Mouse (Mus musculus) MEL-GATA-1-ER (cell line): ENCODE measurements at regions not wholly inside any gene's neighbourhood (a gene's known extent, or its start where the extent isn't known, plus 50 kb on each side); places are given as distances from the start of the nearest gene placed in this dataset.

ENCODE experiments used
- DNase-seq: peaks from one replicate; pipeline ENCODE4 v3.0.0-alpha.2; 2012; ENCODE audit warnings: low read depth; ENCODE audit errors: extremely low read depth

DNA sequence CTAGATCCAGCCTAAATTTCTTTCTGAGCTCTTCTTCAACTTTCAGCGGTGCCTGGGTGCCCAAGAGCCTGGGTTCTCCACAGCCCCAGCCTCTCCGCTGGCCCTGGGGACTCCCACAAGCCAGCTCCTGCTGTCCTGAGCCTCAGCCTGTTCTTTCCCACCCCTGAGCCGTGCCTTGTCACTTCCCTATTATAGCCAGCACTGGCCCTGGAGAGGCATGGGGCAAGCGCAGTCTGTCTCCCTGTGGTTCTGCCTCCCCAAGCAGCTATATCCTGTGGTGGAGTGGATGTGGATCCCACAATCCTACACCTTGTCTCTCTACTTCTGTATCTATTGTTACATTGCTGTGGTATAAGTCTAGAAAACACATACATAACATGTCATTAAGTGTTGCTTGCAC is 128.6 kb upstream of the Hgf start:
- no peak for DNase-seq

- DNase-seq = no peak
These were observed 128.0 kb upstream of the Hgf start for GRCm38 (mm10) chr5:16425302-16425701.

GRCm38 (mm10) chr5:16426306-16426705 is 127.0 kb upstream of the Hgf start:
- no peak for DNase-seq

GRCm38 (mm10) chr5:16434586-16434985 is 118.7 kb upstream of the Hgf start:
- DNase-seq = no peak

DNA sequence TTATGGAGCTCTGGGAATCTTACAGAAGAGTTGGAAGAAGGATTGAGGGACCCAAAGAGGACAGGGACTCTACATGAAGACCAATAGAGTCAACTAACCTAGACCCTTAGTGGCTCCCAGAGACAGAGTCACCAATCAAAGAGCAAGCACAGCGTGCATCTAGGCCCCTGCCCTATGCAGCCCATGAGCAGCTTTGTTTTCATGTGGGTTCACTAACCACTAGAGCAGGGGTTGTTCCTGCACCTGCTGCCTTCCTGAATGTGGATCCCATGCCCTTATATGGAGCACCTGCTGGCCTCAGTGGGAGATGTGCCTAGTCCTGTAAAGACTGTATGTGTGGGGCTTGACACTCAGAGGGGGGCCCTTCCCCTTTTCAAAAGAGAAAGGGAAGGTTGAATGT is 108.2 kb upstream of the Hgf start:
- no peak for DNase-seq

DNA sequence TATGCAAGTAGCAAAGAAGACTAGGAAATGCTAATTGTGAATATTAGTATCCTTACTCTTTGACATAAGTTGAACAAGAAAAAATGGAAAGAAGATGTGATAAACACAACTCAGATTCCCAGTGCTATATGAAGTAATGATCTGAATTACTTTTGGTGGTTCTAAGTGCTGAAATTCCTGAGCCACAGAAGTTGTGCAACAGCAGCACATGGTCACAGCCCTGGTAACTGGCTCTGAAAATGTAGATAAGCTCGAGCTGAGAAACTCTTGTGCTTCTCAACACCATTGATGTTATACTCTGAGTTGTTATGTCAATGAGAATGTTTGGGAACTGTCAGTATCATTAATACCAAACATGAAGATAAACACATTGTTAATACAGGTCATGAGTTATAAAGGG is 106.3 kb upstream of the Hgf start:
- DNase-seq = no peak

DNA sequence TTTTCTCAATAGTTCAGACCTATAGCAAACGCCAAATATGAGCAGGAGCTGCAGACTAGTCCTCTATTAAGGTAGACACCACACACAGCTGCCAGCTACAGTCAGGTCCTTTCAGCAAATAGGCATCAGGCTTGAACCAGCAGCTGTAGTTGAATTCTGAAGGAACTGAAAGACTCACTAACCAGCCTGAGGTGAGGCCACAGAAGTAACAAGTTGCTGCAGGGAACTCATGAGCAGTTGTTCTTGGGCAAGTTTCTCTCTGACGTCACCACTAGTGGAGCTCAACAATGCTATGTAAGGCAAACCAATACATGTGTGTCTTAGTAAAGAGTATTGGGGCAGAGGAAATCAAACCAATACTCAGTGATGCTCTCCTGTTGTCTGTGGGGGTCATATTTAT is 91.5 kb upstream of the Hgf start:
- DNase-seq = no peak

- no peak for DNase-seq
These were observed 87.0 kb upstream of the Hgf start for GRCm38 (mm10) chr5:16466266-16466665.

GRCm38 (mm10) chr5:16468560-16468959 is 84.7 kb upstream of the Hgf start:
- DNase-seq = no peak

GRCm38 (mm10) chr5:16469221-16469620 is 84.1 kb upstream of the Hgf start:
- no peak for DNase-seq

- DNase-seq = peak; percentile 36
These were observed 83.5 kb upstream of the Hgf start for GRCm38 (mm10) chr5:16469644-16470275.

GRCm38 (mm10) chr5:16470366-16470982 is 82.8 kb upstream of the Hgf start:
- no peak for DNase-seq

DNA sequence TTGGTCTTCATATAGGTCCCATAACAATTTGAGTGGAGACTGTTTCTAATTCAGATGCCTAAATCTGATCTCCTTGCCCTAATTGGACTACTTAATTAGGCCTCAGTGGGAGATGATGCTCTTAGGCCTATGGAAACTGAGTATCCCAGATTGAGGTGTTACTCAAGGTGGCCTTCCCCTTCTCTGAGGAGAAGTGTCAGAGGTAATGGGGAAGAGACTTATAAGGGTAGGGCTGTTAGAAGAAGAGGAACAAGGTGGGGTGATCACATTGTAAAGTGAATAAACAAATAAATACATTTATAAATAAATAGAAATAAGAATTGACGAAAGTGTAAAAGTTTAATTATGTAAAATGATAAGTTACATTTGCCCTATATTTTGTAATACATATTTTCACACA is 65.3 kb upstream of the Hgf start:
- DNase-seq = no peak

GRCm38 (mm10) chr5:16489803-16490202 is 63.5 kb upstream of the Hgf start:
- DNase-seq = no peak

GRCm38 (mm10) chr5:16499891-16500290 is 53.4 kb upstream of the Hgf start:
- no peak for DNase-seq
